Mouse (Mus musculus) thymus, adult 2 months (tissue): ENCODE measurements around the gene Abhd6. TPM values are rescaled to one million over a fixed set of nuclear protein-coding genes. Genes with fewer than 3 reads are reported as not detected.
"Not testable (repeated sequence)": the region's sequence is repeated elsewhere in the genome, so short reads cannot be mapped to it uniquely, and the experiment has no call there.

ENCODE experiments used
- DNase-seq: peaks from one replicate; pipeline ENCODE4 v3.0.0; 2021
- H3K27ac ChIP-seq: fragments of 200-500 bp; 2 replicates; pipeline ENCODE4 v1.5.1; 2012; ENCODE audit warnings: low read length, control low read depth; ENCODE audit not compliant: control insufficient read depth, insufficient read depth
- H3K27me3 ChIP-seq: fragments of 200-500 bp; 2 replicates; pipeline ENCODE4 v1.6.1; 2012; ENCODE audit warnings: mild to moderate bottlenecking, low read length, moderate library complexity, mixed read lengths; ENCODE audit not compliant: control insufficient read depth, insufficient read depth
- H3K36me3 ChIP-seq: fragments of 200-500 bp; 2 replicates; pipeline ENCODE4 v1.6.1; 2012; ENCODE audit warnings: mild to moderate bottlenecking, low read length, moderate library complexity; ENCODE audit not compliant: control insufficient read depth, insufficient read depth
- H3K4me1 ChIP-seq: fragments of 200-500 bp; replicated peaks from 2 replicates; pipeline ENCODE4 v1.6.1; 2012; ENCODE audit warnings: low read length; ENCODE audit not compliant: control insufficient read depth, insufficient read depth
- H3K4me3 ChIP-seq: fragments of 200-500 bp; 2 replicates; pipeline ENCODE4 v1.5.1; 2012; ENCODE audit warnings: mild to moderate bottlenecking, low read length, control low read depth, moderate library complexity; ENCODE audit not compliant: control insufficient read depth, insufficient read depth
- CTCF ChIP-seq: fragments of 200-500 bp; IDR thresholded peaks from 2 replicates; pipeline ENCODE4 v1.5.1; 2012; ENCODE audit warnings: mild to moderate bottlenecking, control low read depth, low read length, moderate library complexity, borderline replicate concordance; ENCODE audit not compliant: control insufficient read depth, poor library complexity, insufficient read depth; ENCODE audit errors: extremely low read depth
- POLR2A ChIP-seq: fragments of 200-500 bp; IDR thresholded peaks from 2 replicates; pipeline ENCODE4 v1.6.1; 2012; ENCODE audit warnings: mild to moderate bottlenecking, low read length, control low read depth, moderate library complexity; ENCODE audit not compliant: control insufficient read depth, poor library complexity, insufficient read depth; ENCODE audit errors: extremely low read depth
- WGBS: fragments of 180-500 bp; shearing (Covaris S2); methylation state at CpG from one replicate; pipeline ENCODE4 v1.1.7; 2018; 5-methylcytosine and 5-hydroxymethylcytosine counted together
- polyA plus RNA-seq: library from polyadenylated mRNA; depleted of rRNA; stranded (reverse); fragments of >200 nt; gene quantifications from 2 replicates; pipeline ENCODE4 v1.2.3, GENCODE M21; 2012

Abhd6 gene
- polyA plus RNA-seq, 1 experiment = 18.1 TPM

- Histone ChIP-seq H3K27ac (no peak overlapping the region), H3K27me3 (no peaks in the 10 kb centered on the region; the same call in 1 of the 2 replicates), H3K4me3 (no peak overlapping the region), H3K36me3 (no peaks in the 10 kb centered on the region), H3K4me1 (peaks cover 15% of the 10 kb centered on the region)
- WGBS = 63% methylated on average over 17 of the region's 17 CpGs
- no peak for TF ChIP-seq CTCF
- TF ChIP-seq POLR2A = no peak
- no peak for DNase-seq
These were observed 1.6 kb upstream of the Abhd6 start for GRCm38 (mm10) chr14:8000831-8001685.

GRCm38 (mm10) chr14:8003093-8003670, 480 bp downstream of the Abhd6 start:
- no peaks in the 10 kb centered on the region; the same call in 1 of the 2 replicates for H3K27me3 ChIP-seq
- no peak for TF ChIP-seq CTCF
- no peak for TF ChIP-seq POLR2A
- under 1% methylated on average over 23 of the region's 23 CpGs for WGBS
- peaks cover 15% of the 10 kb centered on the region for H3K4me1 ChIP-seq
- H3K27ac ChIP-seq = no peak overlapping the region
- H3K36me3 ChIP-seq = no peaks in the 10 kb centered on the region
- no peak for DNase-seq
- H3K4me3 ChIP-seq = peak overlapping the region; percentile 74

- H3K4me3 ChIP-seq = peak overlapping the region; percentile 74; the same call in 1 of the 2 replicates
- no peak overlapping the region for H3K27ac ChIP-seq
These were observed 1.3 kb downstream of the Abhd6 start for GRCm38 (mm10) chr14:8003727-8004670.

GRCm38 (mm10) chr14:8006061-8006460, 3.4 kb downstream of the Abhd6 start:
- H3K4me1 ChIP-seq = peaks cover 14% of the 10 kb centered on the region
- H3K27me3 ChIP-seq, H3K4me3 ChIP-seq, H3K36me3 ChIP-seq, H3K27ac ChIP-seq, DNase-seq: not testable (repeated sequence)
- WGBS = 76% methylated on average over 3 of the region's 3 CpGs

More at GRCm38 (mm10) chr14:8003727-8004670, 1.3 kb downstream of the Abhd6 start:
- TF ChIP-seq CTCF (no peak), POLR2A (no peak)
- Histone ChIP-seq H3K4me1 (peaks cover 15% of the 10 kb centered on the region), H3K36me3 (no peaks in the 10 kb centered on the region), H3K27me3 (no peaks in the 10 kb centered on the region; the same call in 1 of the 2 replicates)
- DNase-seq = no peak
- 28% methylated on average over 18 of the region's 18 CpGs for WGBS

GRCm38 (mm10) chr14:8007084-8007483, 4.4 kb downstream of the Abhd6 start:
- peaks cover 11% of the 10 kb centered on the region for H3K4me1 ChIP-seq
- DNase-seq = no peak
- no peak for TF ChIP-seq CTCF
- no peak for TF ChIP-seq POLR2A
- no peak overlapping the region for H3K4me3 ChIP-seq
- H3K27me3 ChIP-seq = no peaks in the 10 kb centered on the region; the same call in 1 of the 2 replicates
- H3K27ac ChIP-seq = no peak overlapping the region
- no peaks in the 10 kb centered on the region for H3K36me3 ChIP-seq

GRCm38 (mm10) chr14:8007486-8007885, 4.8 kb downstream of the Abhd6 start:
- Histone ChIP-seq H3K27me3 (no peaks in the 10 kb centered on the region), H3K27ac (no peak overlapping the region)

More at GRCm38 (mm10) chr14:8007486-8007885, 4.8 kb downstream of the Abhd6 start:
- Histone ChIP-seq H3K4me3 (no peak overlapping the region), H3K36me3 (no peaks in the 10 kb centered on the region), H3K4me1 (peaks cover 9% of the 10 kb centered on the region)
- no peak for DNase-seq
- whole genome bisulfite sequencing = 69% methylated on average over 2 of the region's 2 CpGs
- TF ChIP-seq POLR2A (no peak), CTCF (no peak)
